Mouse (Mus musculus): Measurements from ENCODE around the gene Mfap1a.
"Not testable (repeated sequence)": the region's sequence is repeated elsewhere in the genome, so short reads cannot be mapped to it uniquely, and the experiment has no call there.

Mfap1a gene

DNA sequence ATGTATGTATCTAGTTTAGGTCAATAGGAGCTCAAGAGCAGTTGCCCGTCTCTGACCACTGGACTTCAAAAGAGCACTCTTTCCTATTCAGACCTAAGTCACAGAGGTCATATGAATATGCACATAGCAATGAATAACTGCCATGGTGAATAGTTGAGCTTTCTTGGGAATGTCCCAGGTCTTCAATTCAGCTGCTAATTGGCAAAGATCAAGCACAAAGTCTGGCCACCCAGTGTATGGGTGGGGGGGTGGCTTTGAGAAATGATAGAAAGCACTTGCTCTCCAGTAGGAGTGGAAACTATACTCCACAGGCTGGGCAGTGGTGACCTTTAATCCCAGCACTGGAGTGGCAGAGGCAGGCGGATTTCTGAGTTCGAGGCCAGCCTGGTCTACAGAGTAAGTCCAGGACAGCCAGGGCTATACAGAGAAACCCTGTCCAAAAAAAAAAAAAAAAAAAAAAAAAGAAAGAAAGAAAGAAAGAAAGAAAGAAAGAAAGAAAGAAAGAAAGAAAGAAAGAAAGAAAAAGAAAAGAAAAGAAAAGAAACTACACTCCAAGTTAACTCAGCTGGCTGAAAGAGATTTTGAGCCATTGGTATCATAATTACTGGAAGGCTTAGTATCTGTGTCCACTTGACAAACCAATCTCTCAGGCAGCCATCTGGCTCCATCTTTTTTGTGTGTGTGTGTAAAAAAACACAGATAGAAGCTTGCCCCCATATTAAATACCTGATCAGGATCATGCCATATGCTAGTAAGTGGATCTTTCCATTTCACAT lies 28.8 kb downstream of the Mfap1a start:
- intact Hi-C loops (cut with DNase I) = no loop called here

DNA sequence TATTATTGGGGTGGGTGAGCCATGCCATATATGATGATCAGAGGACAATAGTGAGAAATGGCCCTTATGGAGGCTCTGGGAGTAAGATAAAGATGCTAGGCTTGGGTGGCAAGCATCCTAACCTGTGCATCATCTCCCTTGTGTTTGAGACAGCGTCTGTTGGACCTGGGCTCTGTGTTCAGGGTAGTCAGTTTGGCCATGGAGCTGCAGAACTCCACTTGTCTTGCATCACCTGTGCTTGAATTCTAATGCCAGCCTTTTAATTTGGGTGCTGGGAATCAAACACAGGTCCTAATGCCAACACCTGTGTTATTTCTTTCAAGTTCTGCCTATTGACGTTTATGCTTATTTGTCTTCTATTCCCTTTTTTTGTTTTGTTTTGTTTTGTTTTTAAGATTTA lies 31.2 kb downstream of the Mfap1a start:
- intact Hi-C loops (cut with DNase I) = not testable (repeated sequence)

DNA sequence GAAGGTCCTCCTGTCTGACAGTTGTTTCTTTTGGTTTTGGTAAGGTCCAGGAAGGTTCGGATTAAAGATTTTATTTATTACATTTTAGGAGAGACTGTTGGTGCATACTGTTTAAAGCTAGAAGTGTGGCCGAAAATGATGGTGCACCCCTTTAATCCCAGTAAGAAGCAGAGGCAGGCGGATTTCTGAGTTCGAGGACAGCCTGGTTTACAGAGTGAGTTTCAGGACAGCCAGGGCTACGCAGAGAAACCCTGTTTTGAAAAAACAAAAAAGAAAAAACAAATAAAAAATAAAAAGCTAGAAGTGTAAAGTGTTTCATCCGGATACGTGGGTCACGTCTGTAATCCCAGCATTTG lies 32.3 kb downstream of the Mfap1a start:
- intact Hi-C loops (cut with DNase I) = no loop called here

DNA sequence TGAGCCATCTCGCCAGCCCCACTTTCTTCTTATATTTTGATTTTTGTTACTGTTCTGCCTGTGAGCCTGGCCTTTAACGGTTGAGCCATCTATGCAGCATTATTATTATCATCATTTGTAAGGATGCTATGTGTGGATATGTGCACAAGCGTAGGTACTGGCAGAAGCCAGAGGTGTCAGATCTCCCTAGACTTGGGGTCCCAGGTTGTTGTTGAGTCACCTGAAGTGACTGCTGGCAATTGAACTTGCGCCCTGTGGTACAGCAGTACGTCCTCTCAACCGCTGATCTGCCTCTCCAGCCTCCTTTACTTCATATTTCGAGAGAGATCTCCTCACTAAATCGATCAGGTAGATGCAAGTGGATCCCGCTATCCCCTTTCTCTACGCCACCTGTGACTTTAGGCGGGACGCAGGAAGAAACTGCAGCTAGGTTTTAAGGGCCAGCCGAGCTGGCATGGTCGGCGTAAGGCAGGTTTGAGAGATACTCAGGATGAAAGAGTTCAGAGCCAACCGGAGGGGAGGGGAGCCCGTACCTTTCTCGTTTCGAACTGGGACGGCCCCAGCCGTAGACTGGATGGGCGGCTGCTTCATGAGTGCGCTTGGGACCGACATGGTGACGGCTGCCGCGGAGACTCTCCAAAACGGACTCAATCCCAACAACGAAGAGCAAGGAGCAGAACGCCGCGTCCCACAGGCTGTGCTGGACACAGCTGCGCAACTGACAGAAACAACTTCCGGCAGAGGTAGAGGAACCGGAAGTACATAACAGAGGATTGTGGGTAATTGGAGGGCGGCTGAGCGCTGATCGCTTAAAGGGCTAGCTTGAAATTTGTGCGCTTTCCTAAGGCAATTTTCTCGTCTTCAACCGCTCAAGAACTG lies 32.9 kb downstream of the Mfap1a start, which contains the start of gene Mfap1b:
TSS of gene Mfap1b (minus strand) at position 767 of the 879 bp plus-strand sequence.
- intact Hi-C loops (cut with DNase I) = not testable (repeated sequence)

DNA sequence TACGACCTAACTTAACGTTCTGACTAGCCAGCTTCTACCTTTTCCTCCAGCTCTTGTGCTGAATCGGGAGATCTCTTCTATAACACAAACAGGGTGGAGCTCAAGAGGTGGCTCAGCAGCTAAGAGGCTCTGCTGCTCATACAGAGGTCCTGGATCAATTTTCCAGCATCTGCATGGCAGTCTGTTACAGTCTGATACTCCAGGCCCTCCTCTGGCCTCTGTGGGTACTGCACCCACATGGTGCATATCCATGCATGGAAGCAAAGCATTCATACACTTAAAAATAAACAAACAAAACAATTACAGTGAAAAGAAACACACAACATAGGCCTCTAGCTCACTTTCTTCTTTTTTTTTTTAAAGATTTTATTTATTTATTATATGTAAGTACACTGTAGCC lies 33.7 kb downstream of the Mfap1a start:
- intact Hi-C loops (cut with DNase I) = not testable (repeated sequence)

DNA sequence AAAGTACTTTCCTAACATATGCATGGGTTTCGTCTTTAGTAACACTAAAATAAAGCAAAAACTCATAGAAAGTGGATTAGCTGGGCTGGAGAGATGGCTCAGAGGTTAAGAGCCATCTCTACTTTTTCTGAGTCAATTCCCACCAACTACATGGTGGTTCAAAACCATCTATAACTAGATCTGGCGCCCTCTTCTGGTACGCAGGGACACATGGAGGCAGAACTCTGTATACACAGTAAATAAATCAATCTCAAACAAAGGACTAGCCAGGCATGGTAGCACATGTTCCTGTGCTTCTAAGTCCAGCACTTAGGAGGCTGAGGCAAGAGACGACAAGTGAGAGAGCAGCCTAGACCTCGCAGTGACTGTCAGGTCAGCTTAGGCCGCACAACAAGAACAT lies 37.5 kb downstream of the Mfap1a start:
- intact Hi-C loops (cut with DNase I) = not testable (repeated sequence)

DNA sequence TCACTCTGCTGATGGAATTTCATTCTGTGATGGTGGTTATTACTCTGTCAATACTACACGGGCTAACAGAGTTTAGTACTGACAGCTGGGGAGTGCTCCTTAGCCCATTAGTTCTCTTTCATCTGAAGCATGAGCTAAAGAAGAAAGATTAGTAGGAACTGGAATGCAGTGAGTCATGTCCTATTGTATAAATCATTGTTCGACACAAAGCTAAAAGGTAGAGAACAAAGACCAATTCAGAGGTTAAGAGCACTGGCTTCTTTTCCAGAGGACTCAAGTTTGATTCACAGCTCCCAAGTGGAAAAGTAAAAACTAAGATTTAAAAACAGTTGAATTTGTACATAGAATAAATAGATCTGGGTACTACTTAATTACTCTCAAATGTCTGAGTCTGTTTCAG lies 46.4 kb downstream of the Mfap1a start:
- intact Hi-C loops (cut with DNase I) = no loop called here

DNA sequence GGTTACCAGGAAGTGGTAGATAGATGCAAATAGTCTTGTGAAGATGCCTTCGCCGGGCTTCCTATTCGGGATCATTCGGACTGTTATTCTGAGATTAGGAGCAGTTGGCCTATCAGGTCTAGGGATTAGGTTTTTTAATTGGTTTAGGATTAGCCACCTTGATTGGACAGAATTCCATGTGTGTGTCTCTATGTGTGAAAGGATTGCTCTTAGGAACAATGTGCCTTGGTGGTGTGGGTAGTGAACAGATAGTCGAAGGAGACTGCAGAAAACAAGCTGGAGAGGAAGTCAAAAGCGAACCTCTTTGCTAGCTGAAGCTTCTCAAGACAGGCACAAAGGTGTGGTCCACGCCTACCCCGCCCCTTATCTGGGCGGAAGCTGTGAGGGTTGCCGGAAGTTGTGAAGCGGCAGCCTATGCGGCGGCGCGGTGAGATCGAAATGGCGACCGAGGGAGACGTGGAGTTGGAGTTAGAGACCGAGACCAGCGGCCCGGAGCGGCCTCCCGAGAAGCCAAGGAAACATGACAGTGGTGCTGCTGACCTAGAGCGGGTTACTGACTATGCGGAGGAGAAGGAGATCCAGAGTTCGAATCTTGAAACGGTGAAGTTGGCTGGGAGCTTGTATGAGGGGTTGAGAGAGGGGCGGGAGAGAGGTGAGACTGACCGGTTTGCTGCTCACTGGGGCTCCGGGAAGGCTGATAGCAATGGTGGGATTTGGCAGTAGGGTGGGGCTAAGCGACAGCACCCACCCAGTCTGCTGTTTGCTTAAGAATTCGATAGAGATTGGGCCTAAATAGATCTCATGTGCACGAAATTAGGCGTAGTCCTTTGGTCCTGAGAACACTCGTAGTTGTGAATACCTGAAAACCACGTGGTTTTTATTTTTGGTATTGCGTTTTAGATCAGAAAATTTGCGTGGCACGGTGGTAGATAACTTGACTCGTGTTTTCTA lies 49.5 kb downstream of the Mfap1a start, which contains the start of gene Serinc4:
TSS of gene Serinc4 (minus strand) at position 90 of the 951 bp plus-strand sequence.
- intact Hi-C loops (cut with DNase I) = no loop called here

DNA sequence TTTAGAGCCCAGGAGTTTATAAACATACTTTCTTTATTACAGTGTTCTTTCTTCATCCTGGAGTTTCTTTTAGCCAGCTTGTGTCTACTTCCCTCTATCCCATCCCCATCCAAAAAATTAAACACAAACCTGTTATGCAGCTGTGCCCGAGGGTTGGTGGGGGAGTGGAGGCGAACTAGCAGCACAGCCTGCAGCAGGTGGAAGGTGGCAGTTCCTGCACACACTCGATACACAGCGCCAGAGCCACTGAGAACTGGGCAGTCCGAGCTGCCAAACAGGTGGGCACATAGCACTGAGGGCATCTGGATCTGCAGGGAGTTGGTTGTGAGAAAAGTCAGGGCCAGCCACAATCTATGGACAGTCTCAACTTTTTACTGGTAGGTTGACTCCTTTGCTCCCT lies 50.9 kb downstream of the Mfap1a start:
- intact Hi-C loops (cut with DNase I) = no loop called here

DNA sequence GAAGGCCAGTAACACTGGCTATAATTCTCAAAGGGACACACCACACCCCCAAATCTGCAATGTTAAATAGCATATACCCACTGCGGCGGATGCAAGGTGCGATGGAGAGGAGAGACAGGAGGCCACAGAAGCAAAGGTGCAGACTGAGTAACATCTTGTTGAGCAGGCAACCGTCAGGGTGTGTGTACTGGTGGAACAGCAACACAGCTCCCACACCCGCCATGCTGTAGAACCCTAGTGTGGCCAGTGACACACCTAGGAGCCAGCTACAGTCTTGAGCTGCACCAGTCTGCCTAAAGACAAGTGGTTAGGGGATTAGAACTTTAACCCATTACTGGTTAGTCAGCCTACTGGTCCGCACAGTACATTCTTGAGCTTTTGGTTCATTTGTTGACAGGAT lies 52.5 kb downstream of the Mfap1a start:
- intact Hi-C loops (cut with DNase I) = no loop called here

DNA sequence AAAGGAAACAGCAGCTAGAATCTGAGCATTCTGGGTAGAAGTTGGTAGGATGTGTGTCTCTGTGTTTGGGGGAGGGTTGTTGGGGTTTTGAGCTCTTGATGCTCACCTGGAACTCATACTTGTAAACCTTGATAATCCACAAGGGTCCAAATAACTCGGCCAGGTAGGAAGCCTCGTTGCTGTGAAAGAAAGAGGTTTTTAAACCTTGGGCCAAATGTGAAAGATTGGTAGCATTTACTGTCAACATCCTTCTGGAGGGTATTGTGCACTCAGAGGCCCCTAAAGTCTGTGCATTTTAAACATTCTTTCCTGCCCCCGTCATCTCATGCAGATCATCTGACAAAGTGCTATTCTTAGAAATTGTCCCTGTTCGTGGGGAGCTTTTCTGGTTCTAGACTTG lies 53.5 kb downstream of the Mfap1a start, which contains the start of gene Hypk:
TSS of gene Hypk (plus strand) at position 301 of the 400 bp plus-strand sequence.
- intact Hi-C loops (cut with DNase I) = no loop called here

DNA sequence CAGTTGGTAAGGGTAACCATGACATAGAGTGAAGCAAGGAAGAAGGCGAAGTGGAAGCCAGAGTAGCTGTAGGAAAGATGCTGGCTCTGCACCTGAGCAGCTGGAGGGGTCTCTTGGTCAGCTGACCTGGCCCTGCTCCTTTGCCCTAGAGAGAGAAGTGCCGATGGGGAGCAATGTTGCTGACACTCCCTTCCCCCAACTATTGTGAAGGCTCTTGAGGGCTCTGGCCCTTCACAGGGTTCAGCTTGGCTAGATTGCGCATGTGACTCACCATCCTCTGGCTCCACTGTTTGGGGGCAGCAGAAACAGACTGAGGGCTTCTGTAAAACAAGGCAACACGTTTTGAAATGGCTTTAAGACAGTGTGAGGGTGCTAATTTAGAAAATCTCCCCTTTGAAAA lies 54.1 kb downstream of the Mfap1a start:
- intact Hi-C loops (cut with DNase I) = no loop called here

DNA sequence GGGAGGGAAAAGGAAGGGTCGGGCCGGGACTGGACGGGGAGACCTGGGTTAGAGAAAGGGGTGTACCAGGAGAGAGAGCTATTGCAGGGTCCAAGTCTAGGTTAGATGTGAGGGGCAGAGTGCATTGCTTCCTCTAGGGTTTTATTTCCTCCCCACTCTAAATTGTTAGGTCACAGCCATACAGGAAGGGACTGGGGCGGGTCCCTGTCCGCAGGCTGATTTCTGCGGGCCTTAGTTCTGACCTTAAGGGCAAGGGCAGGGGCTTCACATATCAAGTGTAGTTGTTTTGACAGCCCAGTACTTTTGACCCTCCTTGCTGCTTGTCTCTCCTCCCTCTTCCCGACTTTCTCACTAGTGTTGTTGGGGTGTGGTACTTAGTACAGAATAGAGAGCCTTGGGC lies 56.4 kb downstream of the Mfap1a start:
- intact Hi-C loops (cut with DNase I) = no loop called here

DNA sequence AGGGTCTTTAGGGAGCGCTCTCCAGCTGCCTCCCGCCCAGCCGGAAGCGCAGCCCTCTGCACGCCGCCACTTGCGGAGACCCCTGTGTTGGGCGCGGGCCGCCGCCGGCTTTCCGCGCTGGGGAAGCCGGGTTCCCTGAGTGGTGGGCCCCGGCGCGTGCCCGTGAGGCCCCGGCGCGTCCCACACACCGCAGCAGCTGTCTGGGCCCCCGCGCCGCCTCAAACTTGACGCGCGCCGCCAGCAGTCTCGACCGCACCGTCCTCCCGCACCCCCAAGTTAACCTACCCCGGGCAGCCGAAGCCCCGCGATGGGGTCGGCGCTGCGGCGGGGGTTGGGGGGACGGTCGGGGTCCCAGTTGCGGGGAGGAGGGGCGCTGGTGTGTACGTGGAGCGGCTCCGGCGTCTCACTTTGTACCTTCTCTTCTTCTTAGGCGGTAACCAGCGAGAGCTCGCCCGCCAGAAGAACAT lies 56.9 kb downstream of the Mfap1a start:
- intact Hi-C loops (cut with DNase I) = loop anchor here (5.0 kb wide), 1 partner anchor 37 kb away; the partner anchor contains the start of genes Catsper2 and Pdia3

DNA sequence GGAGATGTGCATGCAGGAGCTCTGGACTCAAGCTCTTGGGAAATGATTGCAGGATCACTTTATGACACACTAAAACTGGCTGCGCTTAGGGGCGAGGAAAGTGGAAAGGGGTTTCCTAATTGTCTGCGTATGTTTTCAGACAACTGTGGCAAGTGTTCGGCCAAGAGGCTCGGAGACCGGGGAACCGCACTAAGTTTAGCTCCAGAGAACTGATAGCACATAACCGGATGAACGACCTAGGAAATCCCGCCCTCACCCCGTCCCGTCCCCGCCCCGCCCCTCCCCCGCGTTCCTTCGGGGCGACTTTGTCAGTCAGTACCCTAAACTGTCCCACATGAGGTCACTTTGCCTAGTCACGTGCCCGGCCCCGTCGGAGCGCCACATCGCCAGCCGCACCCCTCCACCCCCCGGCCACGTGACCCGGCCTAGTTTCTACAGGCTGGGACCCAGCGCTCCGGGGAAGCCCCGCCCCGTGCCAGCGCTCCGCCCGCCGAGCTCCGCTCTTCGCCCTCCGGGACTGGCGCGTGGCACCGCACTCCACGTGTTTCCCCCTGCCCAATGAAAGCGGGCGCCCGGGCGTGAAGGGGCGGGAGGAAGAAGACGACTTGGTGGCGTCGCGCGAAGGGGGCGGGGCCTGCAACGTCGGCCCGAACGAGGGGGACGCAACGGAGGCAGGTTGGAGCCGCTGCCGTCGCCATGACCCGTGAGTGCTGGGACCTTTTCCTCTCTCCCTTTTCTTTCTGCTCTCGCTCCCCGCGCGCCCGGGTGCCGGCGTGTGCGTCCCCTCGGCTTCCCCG lies 57.5 kb downstream of the Mfap1a start, which contains the start of gene Serf2:
TSS of gene Serf2 (plus strand) at position 457 of the 797 bp plus-strand sequence.
- intact Hi-C loops (cut with DNase I) = loop anchor here (5.0 kb wide), 1 partner anchor 37 kb away; the partner anchor contains the start of genes Catsper2 and Pdia3

DNA sequence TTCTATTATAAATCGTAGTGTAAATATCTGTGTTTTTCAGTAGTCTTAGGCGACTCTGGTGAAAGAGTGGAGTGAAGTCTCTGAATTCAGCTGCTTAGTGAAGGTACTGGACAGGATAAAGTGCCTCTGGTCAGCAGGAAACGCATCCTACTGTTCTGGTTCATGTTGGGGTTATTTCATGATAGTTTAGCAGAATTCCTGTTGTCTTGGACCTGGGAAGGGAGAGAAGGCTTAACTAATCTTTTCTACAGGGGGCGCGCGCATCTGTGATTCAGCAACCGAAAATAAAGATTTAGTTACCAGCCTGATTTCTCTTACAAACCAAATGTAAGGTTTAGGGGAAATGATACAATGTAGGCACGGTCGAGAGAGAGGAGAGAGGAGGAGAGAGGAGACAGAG lies 58.3 kb downstream of the Mfap1a start:
- intact Hi-C loops (cut with DNase I) = loop anchor here (5.0 kb wide), 1 partner anchor 36 kb away; the partner anchor contains the start of genes Catsper2 and Pdia3

DNA sequence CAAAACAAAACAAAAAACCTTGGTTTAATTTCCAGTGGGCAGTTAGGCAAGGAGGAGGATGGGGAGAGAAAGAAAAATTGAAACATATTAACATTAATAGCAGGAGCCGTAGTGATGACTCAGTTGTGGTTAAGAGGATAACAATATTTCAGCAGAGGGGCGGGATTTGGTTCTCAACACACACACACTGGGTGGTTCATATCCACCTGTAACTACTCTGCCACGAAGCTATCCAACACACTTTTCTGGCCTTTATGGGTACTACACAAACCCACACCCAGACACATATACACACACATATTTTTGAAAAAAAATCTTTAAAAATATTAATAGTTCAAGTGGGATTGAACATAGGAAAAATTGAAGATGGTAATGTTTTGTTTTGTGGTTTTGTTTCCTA lies 59.5 kb downstream of the Mfap1a start:
- intact Hi-C loops (cut with DNase I) = loop anchor here (5.0 kb wide), 1 partner anchor 35 kb away; the partner anchor contains the start of genes Catsper2 and Pdia3

DNA sequence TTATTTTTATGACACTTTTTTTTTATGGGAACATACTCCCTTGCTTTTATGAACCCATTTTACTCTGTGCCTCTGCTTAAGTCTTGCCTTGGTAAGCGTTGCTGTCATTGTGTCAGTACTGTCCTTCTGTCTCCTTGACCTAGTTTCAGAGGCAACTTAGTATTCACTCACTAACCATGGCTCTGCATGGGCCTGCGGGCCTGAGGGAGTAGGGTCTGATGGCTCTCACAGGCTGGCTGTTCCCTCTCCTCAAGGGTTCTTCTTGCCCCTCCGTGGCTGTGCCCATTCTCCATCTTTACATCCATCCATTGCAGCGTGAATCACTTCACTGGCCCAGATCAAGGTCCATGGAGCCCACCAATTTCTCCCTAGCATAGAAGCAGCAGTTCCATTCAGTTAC lies 60.0 kb downstream of the Mfap1a start:
- intact Hi-C loops (cut with DNase I) = loop anchor here (5.0 kb wide), 1 partner anchor 34 kb away; the partner anchor contains the start of genes Catsper2 and Pdia3

DNA sequence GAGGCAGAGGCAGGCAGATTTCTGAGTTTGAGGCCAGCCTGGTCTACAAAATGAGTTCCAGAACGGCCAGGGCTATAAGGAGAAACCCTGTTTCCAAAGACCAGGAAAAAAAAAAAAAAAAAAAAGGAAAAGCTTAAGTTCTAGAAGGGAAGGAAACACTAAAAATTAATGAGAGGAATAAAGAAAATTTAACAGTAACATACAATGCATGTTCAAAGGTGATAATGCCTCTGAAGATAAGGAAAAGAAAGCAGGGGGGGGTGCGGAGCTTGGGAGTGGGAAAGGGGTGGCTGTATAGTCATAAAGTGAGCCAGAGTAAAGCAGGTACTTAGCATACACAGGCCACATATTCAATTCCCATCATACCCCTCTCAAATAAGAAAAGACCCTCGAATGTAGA lies 61.3 kb downstream of the Mfap1a start:
- intact Hi-C loops (cut with DNase I) = loop anchor here (5.0 kb wide), 1 partner anchor 33 kb away; the partner anchor contains the start of genes Catsper2 and Pdia3

Data from adrenal gland (tissue).